Mouse (Mus musculus): ENCODE measurements around the gene Rps27a. TPM values are rescaled to one million over a fixed set of nuclear protein-coding genes. Genes with fewer than 3 reads are reported as not detected.

The Rps27a gene
- 1,115 TPM for polyA plus RNA-seq (2014; fragmentation: Illumina TruSeq; extraction: RNeasy Lipid Tissue Mini Kit (QIAGEN cat#74804); ENCODE audit: low read depth, low replicate concordance)

DNA sequence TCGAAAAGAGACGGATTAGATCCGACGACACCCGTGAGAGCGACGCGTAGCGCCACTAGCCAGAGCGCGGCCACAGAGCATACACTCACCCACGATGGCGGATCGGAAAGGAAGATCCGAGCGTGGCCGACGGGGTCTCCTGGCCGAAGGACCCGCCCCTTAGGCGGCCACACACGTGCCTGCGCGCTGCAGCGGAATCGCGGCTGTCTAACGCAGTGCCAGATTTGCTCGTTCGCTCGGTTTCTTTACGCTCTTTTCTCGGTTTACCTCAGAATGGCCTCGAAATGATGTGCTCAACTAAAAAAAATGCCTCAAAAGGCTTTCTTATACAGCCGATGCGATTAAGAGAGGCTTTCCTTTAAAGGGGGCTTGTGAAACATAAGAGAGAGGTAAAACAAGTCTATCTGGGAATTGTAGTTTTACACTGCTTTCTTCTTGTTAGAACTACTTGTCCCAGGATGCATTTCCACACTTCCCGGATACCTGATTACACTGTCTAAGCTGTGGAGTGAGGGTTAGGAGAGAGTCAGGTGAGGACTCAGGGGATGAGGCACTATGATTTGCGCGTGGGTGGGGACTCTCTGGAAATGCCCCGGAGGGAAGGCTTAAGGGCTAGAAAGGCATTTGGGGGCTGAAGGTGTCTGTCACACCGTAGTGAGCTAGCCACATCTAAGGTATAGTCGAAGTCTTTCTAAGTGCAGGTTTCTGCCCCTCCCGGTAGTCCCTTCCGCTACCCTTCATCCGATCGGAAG lies at the start of gene Rps27a, which contains the start of gene Clhc1:
Gene Rps27a (minus strand): TSS at position 358 of the 752 bp plus-strand sequence.
Gene Clhc1 (plus strand): TSS at position 199 of the 752 bp plus-strand sequence.

DNA sequence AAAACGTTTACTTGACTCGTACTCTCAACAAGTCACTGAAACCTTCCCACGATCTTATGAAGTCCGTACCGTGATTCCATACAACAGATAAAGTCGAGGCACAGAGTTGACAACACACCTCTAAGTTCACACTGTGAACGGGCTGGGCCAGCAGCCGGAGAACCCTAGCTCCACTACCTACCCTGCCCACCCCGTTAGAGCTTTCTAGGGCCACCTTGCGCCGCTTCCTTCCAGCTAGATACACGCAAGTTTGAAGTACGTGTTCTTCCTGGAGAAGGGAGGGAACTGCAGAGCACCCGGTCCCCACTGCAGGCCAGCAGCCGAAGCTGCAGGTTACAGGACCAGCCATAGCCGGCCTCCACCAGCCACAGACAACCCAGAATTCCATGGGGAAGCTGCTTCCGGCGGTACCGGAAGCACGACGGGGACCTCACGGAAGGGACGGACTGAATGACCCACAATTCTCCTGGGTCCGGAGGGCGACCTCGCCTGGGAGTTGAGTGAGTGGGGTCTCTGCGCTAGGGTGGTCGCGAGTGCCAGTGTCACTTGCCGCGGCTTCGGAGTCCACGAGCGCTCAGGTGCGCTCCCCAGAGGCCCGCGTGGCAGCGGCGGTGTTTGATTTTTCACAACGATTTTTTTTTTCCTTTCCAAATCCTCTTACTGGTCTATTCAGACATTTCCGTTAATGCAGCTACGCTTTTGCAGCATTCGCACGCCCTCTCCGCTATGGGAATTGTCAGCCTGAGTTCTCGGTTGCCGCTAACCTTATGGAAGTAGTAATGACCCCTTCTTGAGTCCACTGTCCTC lies 21.7 kb downstream of the Rps27a start, which contains the start of gene Mtif2:
Gene Mtif2 (plus strand): TSS at position 421 of the 807 bp plus-strand sequence.

DNA sequence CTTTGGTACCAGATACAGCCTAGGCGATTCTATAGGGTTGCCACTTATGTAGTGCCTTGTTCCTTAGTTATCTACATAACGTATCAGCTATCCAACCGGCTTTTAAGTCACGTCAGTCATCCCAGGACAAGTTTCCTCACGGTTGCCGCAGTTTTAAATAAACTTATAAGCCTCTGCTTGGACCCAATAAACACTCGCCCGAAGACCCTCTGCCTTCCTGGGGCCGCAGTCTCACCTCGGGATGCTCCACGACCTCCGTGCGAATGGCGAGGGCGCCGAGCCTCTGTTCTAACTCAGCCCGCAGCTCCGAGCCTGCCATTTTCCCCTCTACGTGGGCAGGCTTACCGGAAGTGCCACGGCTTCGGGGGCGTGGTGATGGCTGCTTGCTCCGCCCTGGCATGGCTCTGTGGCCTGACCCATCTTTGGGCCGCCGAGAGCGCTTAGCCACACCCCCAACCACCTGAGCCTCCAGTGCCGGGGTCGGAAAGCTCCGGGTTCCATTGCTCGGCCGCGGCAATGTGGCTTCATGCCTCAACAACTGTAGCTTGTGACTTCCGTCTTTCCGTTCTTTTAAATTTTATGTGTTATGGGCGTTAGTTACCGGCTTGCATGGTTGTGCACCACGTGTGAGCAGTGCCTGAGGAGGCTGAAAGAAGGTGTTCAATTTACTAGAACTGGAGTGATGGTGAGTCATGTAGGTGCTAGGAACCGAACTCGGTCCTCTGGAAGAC lies 33.1 kb downstream of the Rps27a start, which contains the start of gene Prorsd1:
Gene Prorsd1 (minus strand): TSS at position 352 of the 731 bp plus-strand sequence.

Other genes with a start within 250 kb of the Rps27a start
- 51.8 TPM for gene Ccdc88a, start 174.5 kb downstream of the Rps27a start, polyA plus RNA-seq (2014; fragmentation: Illumina TruSeq; extraction: RNeasy Lipid Tissue Mini Kit (QIAGEN cat#74804); ENCODE audit: low read depth, low replicate concordance)
- gene Prorsd1, start 33.1 kb downstream of the Rps27a start, polyA plus RNA-seq (2014; fragmentation: Illumina TruSeq; extraction: RNeasy Lipid Tissue Mini Kit (QIAGEN cat#74804); ENCODE audit: low read depth, low replicate concordance) = 76.9 TPM
- 76.3 TPM for gene Mtif2, start 21.7 kb downstream of the Rps27a start, polyA plus RNA-seq (2014; fragmentation: Illumina TruSeq; extraction: RNeasy Lipid Tissue Mini Kit (QIAGEN cat#74804); ENCODE audit: low read depth, low replicate concordance)
- 0.47 TPM for gene Clhc1, start 159 bp downstream of the Rps27a start, polyA plus RNA-seq (2014; fragmentation: Illumina TruSeq; extraction: RNeasy Lipid Tissue Mini Kit (QIAGEN cat#74804); ENCODE audit: low read depth, low replicate concordance)
- 1,643 TPM for gene Rtn4, start 144.8 kb upstream of the Rps27a start, polyA plus RNA-seq (2014; fragmentation: Illumina TruSeq; extraction: RNeasy Lipid Tissue Mini Kit (QIAGEN cat#74804); ENCODE audit: low read depth, low replicate concordance)

Data from adrenal gland, adult 10 weeks (tissue).